Mouse (Mus musculus): ENCODE measurements at regions not wholly inside any gene's neighbourhood (a gene's known extent, or its start where the extent isn't known, plus 50 kb on each side); places are given as distances from the start of the nearest gene placed in this dataset.

DNA sequence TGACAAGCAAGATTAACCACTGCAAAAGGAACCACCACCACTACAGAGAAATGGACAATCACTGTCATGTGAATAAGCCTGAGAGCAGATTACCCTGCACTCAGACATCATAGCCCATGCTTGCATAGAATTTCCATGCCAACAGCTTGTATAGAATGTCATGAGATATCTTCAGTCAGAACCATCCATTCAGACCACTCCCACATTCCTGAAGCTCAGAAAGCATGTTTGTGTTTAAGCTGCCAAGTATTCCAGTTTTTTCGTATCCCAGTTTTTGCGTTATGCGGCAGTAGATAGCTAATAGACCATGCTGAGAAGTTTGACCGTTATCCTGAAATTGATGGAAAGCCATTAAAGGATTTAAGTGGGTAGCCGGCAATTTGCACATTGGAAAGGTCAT lies 155.8 kb upstream of the Snx19 start:
- no peak for DNase-seq (ENCODE audit: extremely low spot score, low spot score)
- H3K4me1 ChIP-seq = peaks cover 7% of the 10 kb centered on the region
- no peaks in the 10 kb centered on the region for H3K9me3 ChIP-seq
- 75% methylated on average over 5 of the region's 5 CpGs for WGBS
- H3K27me3 ChIP-seq (ENCODE audit: poor library complexity, severe bottlenecking) = peaks cover 4% of the 10 kb centered on the region; the same call in 1 of the 2 replicates
- H3K36me3 ChIP-seq (replicated peaks) = no peaks in the 10 kb centered on the region
- no peak overlapping the region for H3K27ac ChIP-seq
- H3K4me3 ChIP-seq = no peak overlapping the region

DNA sequence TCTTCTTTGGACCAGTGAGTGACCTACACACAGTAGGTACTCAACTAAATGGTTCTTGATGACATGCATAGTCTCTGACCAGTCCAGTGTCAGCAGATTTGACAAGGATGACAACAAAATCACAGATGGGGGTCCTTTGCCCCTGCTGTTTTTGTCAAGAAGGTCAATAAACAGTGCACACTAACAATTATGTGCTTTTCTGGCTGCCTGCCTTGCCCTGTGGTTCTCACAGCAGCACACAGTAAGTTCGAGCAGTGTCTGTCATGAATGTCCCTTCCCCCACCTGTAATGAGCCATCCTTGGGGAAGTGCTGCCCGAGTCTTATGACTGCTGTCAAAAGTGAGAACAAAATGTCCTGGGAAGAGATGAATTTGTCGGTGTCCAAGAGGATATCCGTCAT lies 153.1 kb upstream of the Snx19 start:
- H3K9me3 ChIP-seq = no peaks in the 10 kb centered on the region
- H3K36me3 ChIP-seq (replicated peaks) = no peaks in the 10 kb centered on the region
- H3K4me1 ChIP-seq = peaks cover 20% of the 10 kb centered on the region
- no peak overlapping the region for H3K27ac ChIP-seq
- no peak overlapping the region for H3K4me3 ChIP-seq
- H3K27me3 ChIP-seq (ENCODE audit: poor library complexity, severe bottlenecking) = peaks cover 4% of the 10 kb centered on the region; the same call in 1 of the 2 replicates
- DNase-seq (ENCODE audit: extremely low spot score, low spot score) = no peak
- WGBS = 74% methylated on average over 4 of the region's 4 CpGs

GRCm38 (mm10) chr9:30278231-30278630 lies 148.7 kb upstream of the Snx19 start:
- no peaks in the 10 kb centered on the region for H3K36me3 ChIP-seq (replicated peaks)
- H3K4me3 ChIP-seq = no peak overlapping the region
- no peak for DNase-seq (ENCODE audit: extremely low spot score, low spot score)
- no peak overlapping the region for H3K27ac ChIP-seq
- peaks cover 17% of the 10 kb centered on the region for H3K4me1 ChIP-seq
- H3K27me3 ChIP-seq (ENCODE audit: poor library complexity, severe bottlenecking) = peaks cover 3% of the 10 kb centered on the region; the same call in 1 of the 2 replicates
- WGBS = 33% methylated on average over 1 of the region's 1 CpGs
- no peaks in the 10 kb centered on the region for H3K9me3 ChIP-seq

- H3K4me3 ChIP-seq = no peak overlapping the region
- 92% methylated on average over 12 of the region's 12 CpGs for WGBS
Observed at GRCm38 (mm10) chr9:30283080-30283770, 143.7 kb upstream of the Snx19 start.

DNA sequence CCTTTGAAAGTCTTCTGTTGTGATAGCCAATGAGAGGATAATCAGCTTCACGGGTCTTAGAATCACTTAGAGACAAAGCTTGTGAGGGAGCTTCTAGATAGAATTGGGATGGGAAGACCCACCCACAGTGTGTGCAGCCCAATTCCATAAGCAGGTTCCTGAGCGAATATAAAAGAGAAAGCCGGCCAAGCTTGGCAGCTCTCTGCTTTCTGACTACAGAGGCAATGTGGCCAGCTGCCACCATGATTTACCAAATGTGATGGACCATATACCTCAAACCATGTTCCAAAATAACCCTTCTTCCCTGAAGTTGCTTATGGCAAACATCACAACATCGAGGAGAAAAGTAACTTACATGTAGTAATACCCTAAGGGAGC lies 143.1 kb upstream of the Snx19 start:
- Histone ChIP-seq H3K4me3 (no peak overlapping the region), H3K9me3 (no peaks in the 10 kb centered on the region), H3K27me3 (ENCODE audit: poor library complexity, severe bottlenecking) (peaks cover 7% of the 10 kb centered on the region; the same call in 1 of the 2 replicates), H3K4me1 (peaks cover 32% of the 10 kb centered on the region), H3K27ac (peak overlapping the region; percentile 36; the same call in 1 of the 2 replicates), H3K36me3 (replicated peaks) (no peaks in the 10 kb centered on the region)
- DNase-seq (ENCODE audit: extremely low spot score, low spot score) = no peak
- 78% methylated on average over 4 of the region's 4 CpGs for WGBS

More at GRCm38 (mm10) chr9:30283080-30283770, 143.7 kb upstream of the Snx19 start:
- peaks cover 7% of the 10 kb centered on the region; the same call in 1 of the 2 replicates for H3K27me3 ChIP-seq (ENCODE audit: poor library complexity, severe bottlenecking)
- peaks cover 37% of the 10 kb centered on the region for H3K4me1 ChIP-seq
- peak overlapping the region; percentile 36; the same call in 1 of the 2 replicates for H3K27ac ChIP-seq
- H3K9me3 ChIP-seq = no peaks in the 10 kb centered on the region
- H3K36me3 ChIP-seq (replicated peaks) = no peaks in the 10 kb centered on the region
- DNase-seq (ENCODE audit: extremely low spot score, low spot score) = no peak

DNA sequence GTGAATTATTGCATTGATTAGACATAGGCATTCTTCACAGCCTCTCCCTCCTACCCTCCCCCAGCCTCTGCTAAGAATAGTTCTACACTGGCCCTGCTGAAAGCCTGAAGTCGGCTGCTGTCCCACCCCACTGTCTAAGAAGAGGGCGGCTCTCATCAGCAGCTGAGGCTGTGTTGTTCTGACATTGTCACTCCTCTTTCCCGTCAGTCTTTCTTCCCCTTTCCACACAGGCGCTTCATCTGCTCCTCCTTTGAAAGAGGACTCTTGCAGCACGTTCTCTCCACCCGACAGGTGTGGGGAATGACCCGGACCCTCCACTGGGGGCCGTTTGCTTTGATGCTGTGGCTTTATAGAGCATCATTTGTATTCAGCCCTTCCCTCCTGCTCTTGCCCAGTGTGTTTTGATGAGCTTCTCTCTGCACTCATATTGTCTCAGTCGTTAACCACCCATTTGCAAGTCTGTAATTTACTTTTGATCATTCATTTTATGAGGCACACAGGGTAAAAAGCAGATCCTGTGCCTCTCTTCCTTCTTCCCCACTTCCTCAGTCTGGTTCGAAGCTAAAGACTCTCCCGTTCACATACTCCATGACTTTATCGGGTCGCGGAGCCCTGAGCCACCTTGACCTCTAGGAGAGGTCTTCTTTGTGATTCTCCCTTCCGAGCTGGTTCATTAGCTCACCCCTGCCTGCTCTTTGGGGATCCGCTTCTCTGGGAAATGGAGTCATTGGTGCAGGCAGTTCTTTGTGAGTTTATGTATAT lies 142.2 kb upstream of the Snx19 start:
- peak overlapping the region; percentile 57 for H3K27ac ChIP-seq
- 28% methylated on average over 16 of the region's 16 CpGs for WGBS

GRCm38 (mm10) chr9:30285324-30285599 lies 141.6 kb upstream of the Snx19 start:
- H3K9me3 ChIP-seq = no peaks in the 10 kb centered on the region
- H3K27me3 ChIP-seq (ENCODE audit: poor library complexity, severe bottlenecking) = peaks cover 7% of the 10 kb centered on the region; the same call in 1 of the 2 replicates
- H3K4me3 ChIP-seq = no peak overlapping the region
- WGBS = 54% methylated on average over 2 of the region's 2 CpGs
- no peak for DNase-seq (ENCODE audit: extremely low spot score, low spot score)
- peaks cover 30% of the 10 kb centered on the region for H3K4me1 ChIP-seq
- H3K36me3 ChIP-seq (replicated peaks) = no peaks in the 10 kb centered on the region
- peak overlapping the region; percentile 57 for H3K27ac ChIP-seq

More for the DNA sequence above, 142.2 kb upstream of the Snx19 start:
- H3K36me3 ChIP-seq (replicated peaks) = no peaks in the 10 kb centered on the region
- DNase-seq (ENCODE audit: extremely low spot score, low spot score) = peak; percentile 20
- peaks cover 7% of the 10 kb centered on the region; the same call in 1 of the 2 replicates for H3K27me3 ChIP-seq (ENCODE audit: poor library complexity, severe bottlenecking)
- H3K4me1 ChIP-seq = peaks cover 30% of the 10 kb centered on the region
- no peaks in the 10 kb centered on the region for H3K9me3 ChIP-seq
- peak overlapping the region; percentile 18; the same call in 1 of the 2 replicates for H3K4me3 ChIP-seq

DNA sequence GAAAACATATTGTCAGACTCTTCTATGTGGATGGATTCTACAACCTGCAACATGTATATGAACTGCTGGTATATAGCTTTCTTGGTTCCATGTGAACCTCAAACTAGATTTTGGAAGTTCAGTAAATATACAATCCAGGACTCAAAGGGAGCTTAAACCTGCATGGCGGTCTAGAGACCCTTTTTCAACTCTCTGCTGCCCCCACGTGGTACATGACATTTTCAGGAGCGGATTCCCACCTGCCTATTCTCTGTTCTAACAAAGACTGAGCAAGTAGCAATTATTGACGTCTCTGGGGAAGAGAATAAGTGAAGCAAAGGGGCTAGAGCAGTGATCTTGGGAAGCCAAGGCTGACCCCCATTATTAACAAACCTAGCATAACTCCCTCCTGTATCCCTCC lies 127.1 kb upstream of the Snx19 start:
- H3K9me3 ChIP-seq = no peaks in the 10 kb centered on the region
- H3K36me3 ChIP-seq (replicated peaks) = no peaks in the 10 kb centered on the region
- H3K27ac ChIP-seq = no peak overlapping the region
- DNase-seq (ENCODE audit: extremely low spot score, low spot score) = peak; percentile 51
- no peaks in the 10 kb centered on the region for H3K4me1 ChIP-seq
- H3K4me3 ChIP-seq = no peak overlapping the region
- WGBS = 8% methylated on average over 4 of the region's 4 CpGs
- 0 out of 2 replicates have a peak, but pooled peaks cover 5% of the 10 kb centered on the region for H3K27me3 ChIP-seq (ENCODE audit: poor library complexity, severe bottlenecking)

DNA sequence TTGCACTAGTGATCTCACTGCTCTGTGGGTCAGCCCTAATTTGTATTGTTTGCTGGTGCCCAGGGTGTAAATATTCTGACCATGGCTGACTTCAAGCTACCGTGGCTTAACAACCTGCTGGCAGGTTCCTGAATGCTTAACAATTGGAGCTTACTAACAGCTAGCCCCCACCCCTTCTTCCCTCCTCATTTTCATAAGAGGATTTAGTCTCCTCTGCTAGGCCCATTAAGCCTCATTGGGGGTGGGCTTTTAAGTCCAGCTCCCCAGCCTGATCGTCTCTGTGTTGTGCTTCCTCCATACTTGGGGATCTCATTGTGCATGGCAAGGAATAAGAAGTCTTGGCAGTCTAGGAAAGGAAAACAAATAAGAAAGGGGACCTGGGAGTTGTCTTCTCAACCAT lies 118.6 kb upstream of the Snx19 start:
- 6% methylated on average over 2 of the region's 2 CpGs for WGBS
- Histone ChIP-seq H3K9me3 (no peaks in the 10 kb centered on the region), H3K27ac (no peak overlapping the region), H3K4me1 (peaks cover 22% of the 10 kb centered on the region), H3K27me3 (ENCODE audit: poor library complexity, severe bottlenecking) (peaks cover 11% of the 10 kb centered on the region), H3K36me3 (replicated peaks) (no peaks in the 10 kb centered on the region), H3K4me3 (no peak overlapping the region)
- DNase-seq (ENCODE audit: extremely low spot score, low spot score) = peak; percentile 23

DNA sequence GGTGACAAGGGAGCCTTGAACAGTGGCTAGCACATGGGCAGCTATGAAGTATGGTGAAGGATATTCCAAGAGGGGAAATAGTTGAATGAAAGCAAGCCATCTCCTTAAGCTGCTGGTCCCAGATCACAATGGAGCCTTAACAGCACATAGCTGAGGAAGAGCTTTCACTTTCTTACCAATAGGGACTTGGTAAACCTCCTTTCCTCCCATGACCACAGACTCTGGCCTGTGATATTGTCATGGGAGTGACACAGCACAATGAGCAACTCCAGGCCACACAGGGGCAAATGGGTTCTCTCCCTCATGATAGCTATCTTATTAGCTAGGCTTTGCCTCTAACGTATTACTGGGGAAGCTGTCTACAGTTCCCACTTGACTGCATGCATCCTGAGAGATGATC lies 113.5 kb upstream of the Snx19 start:
- 88% methylated on average over 1 of the region's 1 CpGs for WGBS
- H3K27ac ChIP-seq = no peak overlapping the region
- H3K27me3 ChIP-seq (ENCODE audit: poor library complexity, severe bottlenecking) = peaks cover 11% of the 10 kb centered on the region
- no peaks in the 10 kb centered on the region for H3K36me3 ChIP-seq (replicated peaks)
- H3K4me1 ChIP-seq = peaks cover 14% of the 10 kb centered on the region
- H3K9me3 ChIP-seq = no peaks in the 10 kb centered on the region
- DNase-seq (ENCODE audit: extremely low spot score, low spot score) = no peak
- H3K4me3 ChIP-seq = no peak overlapping the region

DNA sequence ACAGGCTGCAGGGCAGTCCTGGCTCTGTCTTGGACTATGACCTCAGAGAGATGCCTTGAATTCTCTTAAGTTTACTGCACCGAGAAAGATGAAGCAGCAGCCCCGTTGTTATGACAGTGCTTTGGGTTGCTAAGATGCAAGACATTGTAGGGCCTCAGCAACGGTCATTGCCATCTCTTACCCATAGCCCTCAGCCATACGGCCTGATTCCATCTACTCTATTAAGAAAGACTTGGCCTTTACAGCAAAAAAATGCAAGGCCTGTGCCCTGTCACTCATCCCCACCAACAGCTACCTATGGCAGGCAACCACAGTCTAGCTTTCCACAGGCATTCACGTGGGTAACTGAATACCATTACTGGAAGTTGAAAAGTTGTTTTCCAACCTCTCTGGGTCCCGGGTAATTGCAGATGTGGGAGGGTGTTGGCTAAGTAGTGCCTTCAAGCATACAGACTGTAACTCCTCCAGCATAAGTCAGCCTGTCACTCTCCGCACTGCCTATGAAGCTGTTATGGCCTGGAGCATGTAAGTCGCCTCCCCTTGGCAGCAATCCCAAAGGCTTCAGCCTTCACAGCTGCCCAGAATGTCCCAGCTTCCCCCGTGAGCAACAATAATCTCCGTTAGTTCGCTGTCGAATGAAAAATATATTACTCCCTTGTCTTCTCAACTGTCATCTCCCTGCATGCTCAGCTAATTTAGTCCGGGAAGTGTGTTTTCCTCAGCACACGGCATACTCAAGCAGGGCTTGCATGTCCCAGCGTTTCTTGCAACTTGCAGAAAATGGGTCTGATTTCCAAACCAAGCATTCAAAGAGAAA lies 112.3 kb upstream of the Snx19 start:
- peaks cover 5% of the 10 kb centered on the region; the same call in 1 of the 2 replicates for H3K4me1 ChIP-seq
- H3K36me3 ChIP-seq (replicated peaks) = no peaks in the 10 kb centered on the region
- no peak overlapping the region for H3K4me3 ChIP-seq
- no peak overlapping the region for H3K27ac ChIP-seq
- no peak for DNase-seq (ENCODE audit: extremely low spot score, low spot score)
- WGBS = 88% methylated on average over 15 of the region's 15 CpGs
- H3K9me3 ChIP-seq = no peaks in the 10 kb centered on the region
- H3K27me3 ChIP-seq (ENCODE audit: poor library complexity, severe bottlenecking) = peaks cover 7% of the 10 kb centered on the region

GRCm38 (mm10) chr9:30315172-30315644 lies 111.7 kb upstream of the Snx19 start:
- no peaks in the 10 kb centered on the region for H3K9me3 ChIP-seq
- no peak overlapping the region for H3K27ac ChIP-seq
- 46% methylated on average over 6 of the region's 6 CpGs for WGBS
- peaks cover under 1% of the 10 kb centered on the region; the same call in 1 of the 2 replicates for H3K27me3 ChIP-seq (ENCODE audit: poor library complexity, severe bottlenecking)
- no peak overlapping the region for H3K4me3 ChIP-seq
- H3K4me1 ChIP-seq = no peaks in the 10 kb centered on the region
- H3K36me3 ChIP-seq (replicated peaks) = no peaks in the 10 kb centered on the region
- DNase-seq (ENCODE audit: extremely low spot score, low spot score) = no peak
